Mouse (Mus musculus): Measurements from ENCODE around the gene Neurl2. TPM values are rescaled to one million over a fixed set of nuclear protein-coding genes. Genes with fewer than 3 reads are reported as not detected.

The Neurl2 gene
- 1 to 10 TPM; 2.4 to 6.6 TPM for polyA plus RNA-seq (2012; fragmentation: generic; extraction: Trizol)

GRCm38 (mm10) chr2:164833314-164833959, at the start of gene Neurl2:
Neurl2 (minus strand) TSS chr2:164833456.

GRCm38 (mm10) chr2:164879228-164879567, 45.9 kb upstream of the Neurl2 start, which contains the start of gene Pcif1:
Pcif1 (plus strand) TSS chr2:164879304.

GRCm38 (mm10) chr2:164857101-164857821, 24.0 kb upstream of the Neurl2 start, which contains the start of gene Pltp:
Pltp (minus strand) TSS chr2:164857711.

GRCm38 (mm10) chr2:164832748-164833301, 431 bp downstream of the Neurl2 start, which contains the start of gene Ctsa:
Ctsa (plus strand) TSS chr2:164832873.

GRCm38 (mm10) chr2:164828437-164828836, 4.8 kb downstream of the Neurl2 start, which contains the start of gene Spata25:
Spata25 (minus strand) TSS chr2:164828537.

GRCm38 (mm10) chr2:164822636-164823165, 10.6 kb downstream of the Neurl2 start, which contains the start of gene Zswim1:
Zswim1 (plus strand) TSS chr2:164822686.

GRCm38 (mm10) chr2:164804533-164805331, 28.5 kb downstream of the Neurl2 start, which contains the start of the genes Acot8 and Zswim3:
Acot8 (minus strand) TSS chr2:164804882.
Zswim3 (plus strand) TSS chr2:164805098.

GRCm38 (mm10) chr2:164785481-164786387, 47.5 kb downstream of the Neurl2 start, which contains the start of gene Snx21:
Snx21 (plus strand) TSS chr2:164785823.

Other genes with a start within 250 kb of the Neurl2 start
- not detected for gene Wfdc6a, start 248.0 kb downstream of the Neurl2 start, polyA plus RNA-seq (2012; fragmentation: generic; extraction: Trizol)
- gene Eppin, start 239.9 kb downstream of the Neurl2 start, polyA plus RNA-seq (2012; fragmentation: generic; extraction: Trizol) = not detected
- gene Wfdc6b, start 219.9 kb downstream of the Neurl2 start, polyA plus RNA-seq (2012; fragmentation: generic; extraction: Trizol) = not detected
- gene Wfdc8, start 219.8 kb downstream of the Neurl2 start, polyA plus RNA-seq (2012; fragmentation: generic; extraction: Trizol) = not detected
- not detected for gene Wfdc16, start 194.7 kb downstream of the Neurl2 start, polyA plus RNA-seq (2012; fragmentation: generic; extraction: Trizol)
- not detected for gene Wfdc10, start 177.4 kb downstream of the Neurl2 start, polyA plus RNA-seq (2012; fragmentation: generic; extraction: Trizol)
- gene Wfdc9, start 176.9 kb downstream of the Neurl2 start, polyA plus RNA-seq (2012; fragmentation: generic; extraction: Trizol) = not detected
- gene Wfdc11, start 159.4 kb downstream of the Neurl2 start, polyA plus RNA-seq (2012; fragmentation: generic; extraction: Trizol) = not detected
- gene Wfdc13, start 148.3 kb downstream of the Neurl2 start, polyA plus RNA-seq (2012; fragmentation: generic; extraction: Trizol) = under 1 TPM in 1 of 2 experiments, not detected in 1; 0.04 TPM
- gene Spint4, start 135.0 kb downstream of the Neurl2 start, polyA plus RNA-seq (2012; fragmentation: generic; extraction: Trizol) = not detected
- not detected for gene Spint5, start 118.2 kb downstream of the Neurl2 start, polyA plus RNA-seq (2012; fragmentation: generic; extraction: Trizol)
- 1 to 10 TPM in 1 of 2 experiments, under 1 TPM in 1; 0.27 to 1.1 TPM for gene Wfdc3, start 87.5 kb downstream of the Neurl2 start, polyA plus RNA-seq (2012; fragmentation: generic; extraction: Trizol)
- 10 to 100 TPM; 55.3 to 58.9 TPM for gene Dnttip1, start 87.5 kb downstream of the Neurl2 start, polyA plus RNA-seq (2012; fragmentation: generic; extraction: Trizol)
- 100 to 1,000 TPM; 116 to 219 TPM for gene Ube2c, start 63.6 kb downstream of the Neurl2 start, polyA plus RNA-seq (2012; fragmentation: generic; extraction: Trizol)
- under 1 TPM in 1 of 2 experiments, not detected in 1; 0.19 TPM for gene Tnnc2, start 53.5 kb downstream of the Neurl2 start, polyA plus RNA-seq (2012; fragmentation: generic; extraction: Trizol)
- 10 to 100 TPM; 29.7 to 50.1 TPM for gene Snx21, start 47.6 kb downstream of the Neurl2 start, polyA plus RNA-seq (2012; fragmentation: generic; extraction: Trizol)
- 10 to 100 TPM; 10.7 to 19.9 TPM for gene Acot8, start 28.6 kb downstream of the Neurl2 start, polyA plus RNA-seq (2012; fragmentation: generic; extraction: Trizol)
- 1 to 10 TPM; 2.1 to 4.9 TPM for gene Zswim3, start 28.4 kb downstream of the Neurl2 start, polyA plus RNA-seq (2012; fragmentation: generic; extraction: Trizol)
- 10 to 100 TPM in 1 of 2 experiments, 1 to 10 TPM in 1; 9.1 to 10.1 TPM for gene Zswim1, start 10.8 kb downstream of the Neurl2 start, polyA plus RNA-seq (2012; fragmentation: generic; extraction: Trizol)
- under 1 TPM in 1 of 2 experiments, not detected in 1; 0.26 TPM for gene Spata25, start 4.9 kb downstream of the Neurl2 start, polyA plus RNA-seq (2012; fragmentation: generic; extraction: Trizol)
- gene Ctsa, start 583 bp downstream of the Neurl2 start, polyA plus RNA-seq (2012; fragmentation: generic; extraction: Trizol) = 100 to 1,000 TPM in 1 of 2 experiments, 10 to 100 TPM in 1; 94.4 to 205 TPM
- 100 to 1,000 TPM in 1 of 2 experiments, 10 to 100 TPM in 1; 16.6 to 130 TPM for gene Pltp, start 24.3 kb upstream of the Neurl2 start, polyA plus RNA-seq (2012; fragmentation: generic; extraction: Trizol)
- 10 to 100 TPM; 56.7 to 65.1 TPM for gene Pcif1, start 45.8 kb upstream of the Neurl2 start, polyA plus RNA-seq (2012; fragmentation: generic; extraction: Trizol)
- gene Zfp335, start 78.3 kb upstream of the Neurl2 start, polyA plus RNA-seq (2012; fragmentation: generic; extraction: Trizol) = 10 to 100 TPM in 1 of 2 experiments, 1 to 10 TPM in 1; 4.1 to 11.3 TPM
- gene Mmp9, start 107.3 kb upstream of the Neurl2 start, polyA plus RNA-seq (2012; fragmentation: generic; extraction: Trizol) = 10 to 100 TPM in 1 of 2 experiments, under 1 TPM in 1; 0.49 to 19.7 TPM
- 1 to 10 TPM in 1 of 2 experiments, under 1 TPM in 1; 0.12 to 1.1 TPM for gene Slc12a5, start 127.3 kb upstream of the Neurl2 start, polyA plus RNA-seq (2012; fragmentation: generic; extraction: Trizol)
- gene Ncoa5, start 201.4 kb upstream of the Neurl2 start, polyA plus RNA-seq (2012; fragmentation: generic; extraction: Trizol) = 10 to 100 TPM; 11.6 to 29.5 TPM
- not detected for gene Cd40, start 222.2 kb upstream of the Neurl2 start, polyA plus RNA-seq (2012; fragmentation: generic; extraction: Trizol)